Mouse (Mus musculus): Measurements from ENCODE around the gene Letm1.

DNA sequence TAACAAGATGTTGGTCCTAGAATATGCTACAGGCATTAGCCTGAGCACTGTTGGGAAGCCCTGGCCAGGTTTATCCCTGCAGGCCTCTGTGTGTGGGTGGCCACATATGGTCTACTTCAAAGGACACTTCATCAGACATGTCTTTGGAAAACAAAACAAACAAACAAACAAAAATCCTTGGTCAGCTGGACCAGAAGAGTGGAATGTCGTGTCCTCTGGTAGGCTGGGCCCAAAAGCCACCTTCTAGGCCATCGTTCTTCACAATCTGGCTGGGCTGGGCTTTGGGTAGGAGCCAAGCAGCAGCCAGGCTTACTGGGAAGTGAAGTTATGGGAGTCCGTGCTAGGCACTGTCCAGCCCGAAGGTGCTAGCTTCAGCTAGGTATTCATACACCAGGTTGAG is 75.5 kb downstream of the Letm1 start:
- TF ChIP-seq CTCF (IDR thresholded peaks at IDR 0.05; ENCODE audit: extremely low read depth, insufficient read depth, insufficient read length, insufficient replicate concordance), result no peak
- no peak for TF ChIP-seq POLR2A (IDR thresholded peaks at IDR 0.05; ENCODE audit: low read depth, low read length)

Measured in spleen, adult 2 months (tissue).